Mouse (Mus musculus): Measurements from ENCODE around the gene Cd5l.

Cd5l gene

GRCm38 (mm10) chr3:87408171-87408570 lies 50.5 kb downstream of the Cd5l start:
- peak; percentile 64 to 82 for DNase-seq (ENCODE audit: low spot score in 2 of 2)

DNA sequence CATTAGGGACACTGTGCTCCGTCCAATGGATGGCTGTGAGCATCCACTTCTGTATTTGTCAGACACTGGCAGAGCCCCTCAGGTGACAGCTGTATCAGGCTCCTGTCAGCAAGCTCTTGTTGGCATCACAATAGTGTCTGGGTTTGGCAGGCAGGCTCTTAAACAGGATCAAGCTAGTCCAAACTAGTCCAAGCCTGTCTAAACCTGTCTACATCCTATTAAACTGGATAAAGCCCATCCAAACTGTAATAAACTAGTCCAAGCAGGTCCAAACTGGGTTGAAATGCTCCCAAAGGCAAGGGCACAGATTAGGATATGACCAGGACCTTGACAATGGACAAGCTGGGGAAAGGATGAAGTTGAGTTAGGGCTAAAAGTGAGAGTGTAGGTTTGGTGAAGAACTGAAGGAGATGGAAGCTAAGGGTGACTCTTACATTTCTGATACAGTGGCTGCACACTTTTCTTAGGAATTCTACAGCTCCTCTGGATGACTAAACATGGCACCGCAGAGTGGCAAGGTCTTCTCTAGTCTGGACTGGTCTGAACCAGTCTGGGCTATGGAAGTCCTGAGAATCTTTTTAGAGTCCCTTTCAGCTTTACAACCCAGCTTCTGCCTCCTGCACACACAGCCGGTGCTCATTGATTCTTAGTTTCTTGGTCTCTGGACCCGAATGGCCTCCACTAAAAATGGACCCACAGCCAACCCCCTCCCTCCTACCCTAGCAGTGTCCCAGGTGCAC lies 51.7 kb downstream of the Cd5l start:
- DNase-seq (ENCODE audit: low spot score in 2 of 2): peak in 1 of 2 experiments; percentile 56

- peak in 1 of 2 experiments; percentile 41 for DNase-seq (ENCODE audit: low spot score in 2 of 2)
These were observed 52.9 kb downstream of the Cd5l start for GRCm38 (mm10) chr3:87410605-87411004.

GRCm38 (mm10) chr3:87411150-87411549 lies 53.5 kb downstream of the Cd5l start:
- DNase-seq (ENCODE audit: low spot score in 2 of 2): peak; percentile 35 to 80

GRCm38 (mm10) chr3:87420645-87421044 lies 63.0 kb downstream of the Cd5l start:
- DNase-seq (ENCODE audit: low spot score in 2 of 2): no peak
